Mouse (Mus musculus) liver, postnatal 0 days (tissue): ENCODE results near the gene Acsm4.

Experiments used
- CTCF ChIP-seq: sonication (generic); IDR thresholded peaks from 2 replicates; pipeline ENCODE4 v1.5.1; 2016; ENCODE audit warnings: antibody characterized with exemption, low read depth
- EP300 ChIP-seq: IDR thresholded peaks from 2 replicates; pipeline ENCODE4 v1.6.1; 2016; ENCODE audit warnings: antibody characterized with exemption, low read depth, mild to moderate bottlenecking

DNA sequence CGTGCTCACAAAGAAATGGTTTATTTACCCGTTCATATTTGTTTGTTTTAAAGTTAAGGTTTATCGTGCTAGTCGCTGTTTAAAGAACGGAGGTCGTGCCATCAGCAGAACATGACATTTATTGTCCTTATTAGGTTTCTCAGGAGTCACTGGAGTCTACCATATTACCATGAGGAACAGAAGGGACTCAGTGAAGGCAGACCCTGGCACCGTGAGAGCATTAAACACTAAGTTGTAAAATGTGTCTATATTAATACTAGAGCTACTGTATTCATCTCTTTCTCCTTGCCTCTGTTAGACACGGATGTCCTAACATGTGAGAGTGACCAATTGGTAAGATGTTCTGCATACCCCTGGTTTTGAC lies 31.1 kb downstream of the Acsm4 start:
- TF ChIP-seq CTCF, result no peak
- TF ChIP-seq EP300, result no peak
